Mouse (Mus musculus) left cerebral cortex, adult 2 months (tissue): ENCODE results near the gene Rps6kl1. TPM values are rescaled to one million over a fixed set of nuclear protein-coding genes. Genes with fewer than 3 reads are reported as not detected.
A peak's percentile ranks its signal among the peaks of the same experiment; 100 is the strongest.

ENCODE experiments used
- DNase-seq, 2 experiments: peaks; one replicate each; pipeline ENCODE4 v3.0.0; 2021 to 2022; ENCODE audit warnings: low spot score in 2 of 2, mixed read lengths in 1 of 2; ENCODE audit errors: extremely low spot score in 1 of 2
- H3K27ac ChIP-seq: fragments of 200-600 bp; 2 replicates; pipeline ENCODE4 v1.8.1; 2022
- H3K4me3 ChIP-seq: fragments of 200-600 bp; 2 replicates; pipeline ENCODE4 v1.8.1; 2022
- CTCF ChIP-seq: fragments of 200-600 bp; IDR thresholded peaks from 2 replicates; pipeline ENCODE4 v1.8.1; 2022; ENCODE audit warnings: antibody characterized with exemption, mild to moderate bottlenecking, moderate library complexity
- intact Hi-C: fragments of 180-260 bp; cut with DNase I; formaldehyde crosslinking; loops from one replicate; pipeline ENCODE4 v1.15.1; 2025
- total RNA-seq, 2 experiments: library from RNA; stranded (reverse); gene quantifications; 2 replicates each; pipeline ENCODE4 v1.2.3; 2021

Rps6kl1 gene
- total RNA-seq, 2 experiments from 2014 or later, result 33.9 to 38.6 TPM

DNA sequence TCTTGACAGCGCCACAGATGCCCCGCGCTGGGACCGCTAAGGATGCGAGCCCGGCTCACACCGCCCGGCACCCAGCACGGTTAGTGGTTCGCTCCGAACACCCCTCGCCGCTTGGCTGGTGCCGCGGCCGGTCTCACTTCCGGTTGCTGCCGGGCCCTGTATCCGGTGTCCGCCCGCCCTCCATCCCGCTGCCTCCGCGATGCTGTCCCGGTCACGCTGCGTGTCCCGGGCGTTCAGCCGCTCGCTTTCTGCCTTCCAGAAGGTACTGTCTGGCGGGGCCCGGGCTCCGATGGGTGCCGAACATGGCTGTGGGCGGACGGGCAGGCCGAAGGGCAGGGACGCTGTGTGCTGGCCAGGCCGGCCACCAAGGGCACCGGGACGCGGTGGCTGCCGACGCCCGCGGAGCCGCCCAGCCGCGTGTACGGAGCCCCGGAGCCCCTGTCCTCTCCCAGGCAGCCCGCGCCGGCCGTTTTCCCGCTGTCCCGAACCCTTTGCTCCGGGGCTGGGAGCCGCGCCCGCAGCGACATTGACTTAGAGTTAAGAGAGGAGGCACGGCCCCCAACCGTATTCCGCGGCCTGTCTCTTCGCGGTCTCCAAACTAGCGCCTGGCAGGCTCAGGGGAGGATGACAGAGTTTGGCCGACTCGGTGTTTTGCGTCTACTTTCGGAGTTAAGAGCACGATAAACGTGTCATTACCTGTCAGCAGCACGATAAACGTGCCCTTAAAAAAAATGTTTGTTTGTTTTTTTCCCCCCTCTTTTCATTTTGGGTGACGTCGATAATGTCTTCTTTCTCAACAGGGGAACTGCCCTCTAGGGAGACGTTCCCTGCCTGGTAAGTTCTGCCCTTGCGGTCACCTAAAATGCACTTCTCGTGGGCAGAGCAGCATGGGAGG is 40.1 kb downstream of the Rps6kl1 start, which contains the start of the genes Prox2 and Dlst:
Gene Prox2, minus strand, starts transcription at position 62 of the 895 bp plus-strand sequence.
Gene Dlst, plus strand, starts transcription at position 136 of the 895 bp plus-strand sequence.
- intact Hi-C loops, result no loop called here
- H3K4me3 ChIP-seq, result peak within 1 kb of the TSS; percentile 71
- no peak; the same call in 1 of the 2 replicates for TF ChIP-seq CTCF
- peak within 1 kb of the TSS; percentile 94 for H3K27ac ChIP-seq
- DNase-seq, result peak; percentile 88 to 92

DNA sequence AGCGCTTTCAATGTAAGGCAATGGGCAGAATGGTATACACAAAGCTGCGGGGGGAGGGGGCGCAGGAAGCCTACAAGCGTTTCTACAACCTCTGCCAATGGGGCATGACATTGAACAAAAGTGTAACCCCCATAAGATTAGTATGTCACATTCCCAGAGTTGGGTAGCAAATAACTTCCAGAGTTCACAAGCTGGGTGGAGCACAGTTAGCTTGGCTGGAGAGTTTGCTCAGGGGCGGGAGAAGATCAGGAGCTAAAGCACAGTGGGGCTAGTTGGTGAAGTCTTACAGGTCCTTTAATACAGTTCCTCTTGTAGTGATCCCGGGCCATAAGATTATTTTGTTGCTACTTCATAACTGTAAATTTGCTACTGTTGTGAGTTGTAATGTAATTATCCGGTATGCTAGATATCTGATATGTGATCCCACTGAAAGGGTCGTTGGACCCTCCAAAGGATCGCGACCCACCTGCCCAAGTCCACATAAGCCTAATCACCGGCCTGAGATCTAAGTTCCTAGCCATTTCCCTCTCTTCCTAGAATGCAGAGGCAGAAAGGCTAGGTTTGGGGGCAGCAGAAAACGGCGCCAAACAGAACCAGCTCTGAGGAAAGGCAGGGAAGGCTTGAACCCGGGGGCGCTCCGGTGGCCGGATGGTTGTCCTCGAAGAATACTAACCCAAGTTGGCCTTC is 40.9 kb downstream of the Rps6kl1 start:
- DNase-seq, result no peak
- H3K4me3 ChIP-seq, result peak overlapping the region; percentile 71
- no peak for TF ChIP-seq CTCF
- peak overlapping the region; percentile 94 for H3K27ac ChIP-seq
- intact Hi-C loops, result no loop called here

DNA sequence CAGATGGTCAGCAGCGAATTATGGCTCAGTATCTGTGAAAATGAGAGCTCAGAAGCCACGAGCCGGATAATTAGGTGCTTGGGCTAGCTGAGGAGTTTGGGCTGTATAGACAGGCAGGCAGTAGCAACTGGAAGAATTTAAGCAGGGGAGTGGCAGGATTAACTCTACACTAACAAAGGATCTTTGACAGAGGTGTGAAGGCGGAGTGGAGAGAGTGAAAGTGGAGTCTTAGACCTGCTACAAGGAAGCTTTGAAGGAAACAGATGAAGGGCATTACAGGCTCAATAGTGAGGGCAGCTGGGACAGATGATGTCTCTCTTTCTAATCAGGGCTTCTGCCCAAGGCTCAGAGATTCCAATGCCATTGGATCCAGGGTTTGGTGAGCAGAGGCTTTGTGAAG is 41.6 kb downstream of the Rps6kl1 start:
- H3K27ac ChIP-seq, result no peak overlapping the region
- H3K4me3 ChIP-seq, result no peak overlapping the region
- no peak for DNase-seq
- no peak for TF ChIP-seq CTCF
- intact Hi-C loops, result no loop called here

DNA sequence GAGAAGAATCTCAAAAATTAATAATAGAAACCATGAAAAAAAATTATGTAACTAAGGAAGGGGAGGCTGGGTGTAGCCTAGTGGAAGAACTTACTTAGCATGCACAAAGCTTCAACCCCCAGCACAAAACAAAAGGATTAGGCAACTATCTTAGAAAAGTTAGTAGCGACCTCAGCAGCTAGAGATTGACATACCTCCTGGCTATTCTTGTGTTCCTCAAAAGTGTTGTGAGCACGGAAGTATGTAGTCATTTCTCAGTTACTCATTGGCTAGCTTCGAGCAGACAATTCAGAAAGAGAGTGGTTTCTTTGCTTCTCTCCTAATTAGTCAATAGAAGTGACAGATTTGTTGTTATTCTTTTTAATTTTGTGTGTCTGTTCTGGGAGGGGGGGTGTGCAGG is 42.4 kb downstream of the Rps6kl1 start:
- no peak overlapping the region for H3K4me3 ChIP-seq
- no peak for DNase-seq
- intact Hi-C loops, result no loop called here
- no peak overlapping the region for H3K27ac ChIP-seq
- no peak for TF ChIP-seq CTCF

DNA sequence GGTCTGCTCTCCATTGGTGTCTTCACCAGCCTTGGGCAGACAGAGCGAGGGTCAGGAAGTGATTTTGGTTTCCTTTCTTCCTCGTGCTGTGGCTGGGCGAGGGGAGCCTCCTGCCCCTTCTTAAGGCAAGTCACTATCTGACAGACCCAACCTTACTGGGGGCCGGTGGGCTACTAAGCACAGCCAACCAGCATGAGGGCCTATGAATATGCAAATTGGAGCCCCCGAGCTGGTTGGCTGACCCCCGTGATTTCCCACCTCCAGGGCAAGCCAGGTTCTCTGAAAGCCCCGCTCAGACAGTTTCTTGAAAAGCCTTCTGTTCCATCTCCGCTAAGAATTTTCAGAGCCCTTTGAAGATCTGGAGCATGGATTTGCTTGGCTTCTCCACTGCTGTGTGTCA is 44.8 kb downstream of the Rps6kl1 start:
- no peak overlapping the region for H3K4me3 ChIP-seq
- H3K27ac ChIP-seq, result no peak overlapping the region
- intact Hi-C loops, result no loop called here
- no peak for DNase-seq
- no peak for TF ChIP-seq CTCF

DNA sequence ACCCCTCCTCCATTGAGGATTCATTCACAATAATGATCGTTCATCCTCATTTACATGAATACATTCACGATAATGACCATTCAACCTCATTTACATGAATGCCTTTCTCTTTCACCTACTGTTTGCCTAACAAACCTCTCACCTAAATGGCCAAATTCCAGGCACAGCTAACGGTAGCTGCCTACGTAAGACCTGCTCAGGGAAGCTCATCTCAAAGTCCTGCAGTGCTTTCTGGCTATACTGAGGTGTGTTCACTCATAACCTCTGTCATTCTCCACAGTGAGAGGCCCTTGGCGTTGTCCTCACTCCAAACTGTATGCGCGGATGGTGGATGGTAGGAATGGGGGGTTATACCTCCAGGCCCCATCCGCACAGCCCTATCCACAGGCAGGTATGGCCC is 46.3 kb downstream of the Rps6kl1 start:
- no peak for TF ChIP-seq CTCF
- intact Hi-C loops, result no loop called here

DNA sequence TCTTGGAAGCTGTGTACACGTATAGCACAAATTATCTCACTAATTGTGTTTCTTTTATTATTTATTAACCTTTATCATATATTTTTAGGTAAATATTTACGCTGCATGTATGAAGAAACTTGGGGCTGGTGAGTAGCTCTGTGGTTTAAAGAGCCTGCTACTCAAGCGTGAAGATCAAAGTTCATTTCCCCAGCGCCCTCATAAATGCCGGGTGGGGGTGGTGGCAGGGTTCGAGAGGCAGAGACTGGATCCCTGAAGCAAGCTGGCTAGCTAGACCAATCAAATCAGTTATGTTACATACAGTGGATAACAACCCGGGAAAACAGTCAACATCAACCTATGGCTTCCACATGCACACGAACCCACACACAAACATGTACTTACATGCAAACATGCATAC is 48.0 kb downstream of the Rps6kl1 start:
- no peak overlapping the region for H3K4me3 ChIP-seq
- TF ChIP-seq CTCF, result no peak
- intact Hi-C loops, result no loop called here
- H3K27ac ChIP-seq, result no peak overlapping the region
- DNase-seq, result no peak

More for the DNA sequence above, 46.3 kb downstream of the Rps6kl1 start:
- DNase-seq, result no peak
- no peak overlapping the region for H3K27ac ChIP-seq
- H3K4me3 ChIP-seq, result no peak overlapping the region

DNA sequence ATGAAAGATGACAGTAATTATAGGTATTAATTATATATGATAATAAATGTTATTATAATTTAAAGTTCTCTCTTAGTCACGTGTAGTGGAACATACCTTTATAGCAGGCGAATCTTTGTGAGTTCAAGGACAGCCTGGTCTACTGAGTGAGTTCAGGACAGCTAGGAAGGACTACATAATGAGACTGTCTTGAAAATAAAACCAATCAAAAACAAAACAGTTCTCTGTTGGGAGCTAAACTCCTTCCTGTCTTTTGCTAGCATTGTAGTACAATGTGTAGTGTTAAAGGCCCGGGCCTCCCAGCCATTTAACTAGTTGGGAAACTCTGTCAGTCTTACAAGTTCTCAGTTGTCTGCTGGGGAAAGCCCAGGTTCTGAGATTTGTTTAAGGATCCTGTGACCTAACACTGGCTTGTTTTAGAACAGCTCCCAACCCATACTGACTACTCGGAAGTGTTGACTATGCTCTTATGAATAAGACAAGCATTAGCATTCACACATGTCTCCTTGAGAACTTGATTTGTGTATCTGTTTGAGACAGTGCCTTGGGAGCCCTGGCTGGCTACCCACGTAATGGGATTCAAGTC is 49.5 kb downstream of the Rps6kl1 start:
- intact Hi-C loops, result no loop called here
- TF ChIP-seq CTCF, result no peak
- DNase-seq, result no peak
- Histone ChIP-seq H3K4me3 (no peak overlapping the region), H3K27ac (no peak overlapping the region)

DNA sequence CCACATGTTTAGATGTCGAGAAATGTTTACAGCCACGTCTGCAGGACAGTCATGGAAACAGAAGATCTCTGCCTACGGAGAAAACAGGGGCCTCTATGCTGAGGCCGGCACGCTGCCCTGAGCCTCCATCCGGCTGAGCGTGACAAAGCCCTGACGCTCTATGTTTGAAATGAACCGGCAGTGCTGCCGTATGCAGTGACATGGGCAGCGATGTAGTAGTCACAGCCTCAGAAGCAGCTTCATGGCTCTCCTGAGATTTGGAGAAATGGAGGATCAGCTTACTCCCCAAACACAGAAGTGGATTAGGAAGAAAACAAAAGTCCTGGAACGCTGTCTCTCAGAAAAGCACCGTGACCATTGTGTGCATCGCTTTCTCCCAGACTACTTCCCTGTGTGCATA is 50.1 kb downstream of the Rps6kl1 start:
- no peak for TF ChIP-seq CTCF
- intact Hi-C loops, result no loop called here
- H3K27ac ChIP-seq, result no peak overlapping the region
- H3K4me3 ChIP-seq, result no peak overlapping the region
- DNase-seq, result no peak

DNA sequence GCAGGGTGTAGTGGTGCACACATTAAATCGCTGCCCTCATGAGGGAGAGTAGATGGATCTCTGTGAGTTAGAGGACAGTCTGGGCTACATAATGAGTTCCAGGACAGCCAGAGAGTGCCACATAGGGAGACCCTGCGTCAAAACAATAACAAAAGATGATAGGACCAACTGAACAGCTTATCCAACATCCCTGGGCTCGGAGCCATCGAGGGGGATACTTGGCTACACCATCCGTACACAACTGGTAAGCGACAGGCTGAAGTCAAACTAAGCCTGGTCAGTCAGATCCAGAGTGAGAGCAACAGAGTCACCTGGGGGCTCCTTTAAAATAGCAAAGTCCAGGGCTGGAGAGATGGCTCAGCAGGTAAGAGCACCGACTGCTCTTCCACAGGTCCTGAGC is 55.2 kb downstream of the Rps6kl1 start:
- intact Hi-C loops, result no loop called here
- TF ChIP-seq CTCF, result no peak
- no peak overlapping the region for H3K27ac ChIP-seq
- DNase-seq, result no peak
- no peak overlapping the region for H3K4me3 ChIP-seq

DNA sequence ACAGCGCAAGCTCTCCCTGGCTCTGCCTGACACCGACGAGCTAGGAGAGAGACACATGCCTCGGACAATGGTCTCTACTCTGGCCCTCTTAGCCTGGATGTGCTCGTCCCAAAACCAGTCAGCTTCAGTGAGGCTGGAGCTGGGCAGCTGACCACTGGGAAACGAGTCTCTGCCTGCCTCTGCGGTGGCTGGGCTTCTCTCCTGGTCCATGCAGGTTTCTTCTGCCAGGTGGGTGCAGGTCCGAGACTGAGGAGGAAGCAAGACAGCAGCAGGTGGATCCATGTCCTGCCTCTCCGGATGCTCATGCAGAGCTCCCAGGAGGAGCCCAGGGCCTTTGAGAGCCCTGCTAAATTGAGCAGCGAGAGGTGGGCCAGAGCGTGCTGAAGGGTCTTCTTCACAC is 55.9 kb downstream of the Rps6kl1 start:
- H3K4me3 ChIP-seq, result no peak overlapping the region
- intact Hi-C loops, result no loop called here
- DNase-seq, result no peak
- TF ChIP-seq CTCF, result no peak
- H3K27ac ChIP-seq, result no peak overlapping the region

DNA sequence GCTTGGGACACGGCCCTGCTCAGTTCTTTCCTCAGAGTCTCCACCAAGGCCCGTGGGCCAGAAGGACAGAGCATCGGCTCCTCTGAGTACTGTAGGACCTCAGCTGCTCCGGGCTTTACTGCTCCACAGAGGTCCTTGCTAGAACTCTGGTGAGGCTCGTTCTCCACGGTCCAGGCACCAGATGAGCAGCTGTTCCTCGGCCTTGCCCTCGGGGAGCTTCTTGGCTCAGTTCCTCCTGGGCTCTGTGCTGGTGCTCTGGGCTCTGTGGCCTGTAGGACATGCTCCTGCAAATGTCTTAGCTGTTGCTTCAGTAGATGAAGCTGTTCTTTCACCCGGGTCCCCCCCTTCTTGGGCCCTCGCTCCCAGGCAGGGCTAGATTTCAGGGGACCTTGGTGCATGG is 56.4 kb downstream of the Rps6kl1 start:
- Histone ChIP-seq H3K27ac (no peak overlapping the region), H3K4me3 (no peak overlapping the region)
- no peak for TF ChIP-seq CTCF
- intact Hi-C loops, result no loop called here
- no peak for DNase-seq
